Mouse (Mus musculus) limb, embryonic 12.5 days (tissue): ENCODE measurements around the gene Plekhm2. TPM values are rescaled to one million over a fixed set of nuclear protein-coding genes. Genes with fewer than 3 reads are reported as not detected.

Source experiments
- ATAC-seq: fragments of 200-750 bp; cut with Nextera tagmentation; 2 replicates; pipeline ENCODE4 v1.8.0; 2017; ENCODE audit warnings: low read depth, moderate TSS enrichment; ENCODE audit not compliant: insufficient number of reproducible peaks, insufficient read depth, low FRiP score, low TSS enrichment
- H3K27ac ChIP-seq: fragments of 300-500 bp; sonication (generic); 2 replicates; pipeline ENCODE4 v1.5.1; 2016; ENCODE audit warnings: mild to moderate bottlenecking, moderate library complexity
- H3K27me3 ChIP-seq: fragments of 300-500 bp; sonication (generic); 2 replicates; pipeline ENCODE4 v1.6.1; 2016; ENCODE audit warnings: mild to moderate bottlenecking, moderate library complexity
- H3K36me3 ChIP-seq: fragments of 300-500 bp; sonication (generic); 2 replicates; pipeline ENCODE4 v1.6.1; 2016; ENCODE audit warnings: mild to moderate bottlenecking, moderate library complexity
- H3K4me1 ChIP-seq: fragments of 300-500 bp; sonication (generic); replicated peaks from 2 replicates; pipeline ENCODE4 v1.6.1; 2016
- H3K4me2 ChIP-seq: fragments of 300-500 bp; sonication (generic); 2 replicates; pipeline ENCODE4 v1.6.1; 2016; ENCODE audit warnings: mild to moderate bottlenecking, moderate library complexity
- H3K4me3 ChIP-seq: fragments of 300-500 bp; sonication (generic); replicated peaks from 2 replicates; pipeline ENCODE4 v1.5.1; 2016; ENCODE audit warnings: mild to moderate bottlenecking
- H3K9ac ChIP-seq: fragments of 300-500 bp; sonication (generic); replicated peaks from 2 replicates; pipeline ENCODE4 v1.6.1; 2016; ENCODE audit warnings: mild to moderate bottlenecking, moderate library complexity
- H3K9me3 ChIP-seq: fragments of 300-500 bp; sonication (generic); 2 replicates; pipeline ENCODE4 v1.6.1; 2016; ENCODE audit warnings: mild to moderate bottlenecking, moderate library complexity
- WGBS: fragments of 180-500 bp; shearing (Covaris S2); methylation state at CpG from one replicate; pipeline ENCODE4 v1.1.7; 2016; 5-methylcytosine and 5-hydroxymethylcytosine counted together
- polyA plus RNA-seq: library from polyadenylated mRNA; unstranded; fragments of >200 nt; fragmentation: Nextera tagmentation; extraction: Ambion mirVana; gene quantifications from 2 replicates; pipeline ENCODE4 v1.2.1, GENCODE M21; 2016

Plekhm2 gene
- polyA plus RNA-seq, 1 experiment from 2014 or later = 7.4 TPM

DNA sequence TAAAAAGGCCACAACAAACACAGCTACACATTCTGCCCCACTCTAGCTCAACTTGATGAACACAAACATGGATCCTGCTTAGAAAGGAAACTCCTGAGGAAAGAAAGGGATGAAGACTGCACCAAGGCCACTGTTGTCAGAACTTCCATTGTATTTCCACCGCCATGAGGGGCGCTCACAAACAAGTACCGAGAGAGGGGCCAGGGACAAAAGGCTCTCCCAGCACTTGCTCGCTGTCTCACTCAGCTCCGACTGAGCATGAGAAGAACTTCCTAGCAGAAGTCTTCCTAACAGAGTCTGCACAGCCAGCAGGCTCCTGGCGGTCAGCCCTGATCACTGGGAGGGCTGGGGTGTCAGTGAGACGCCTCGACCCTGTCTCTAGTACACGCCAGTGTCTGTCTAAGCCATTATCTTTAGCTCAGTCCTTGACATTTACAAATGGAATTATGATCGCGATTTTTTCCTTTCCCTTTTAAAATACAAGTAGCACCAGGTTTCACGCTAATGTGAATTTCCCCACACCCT, 18.1 kb upstream of the Plekhm2 start:
- Histone ChIP-seq H3K9me3 (no peaks in the 10 kb centered on the region), H3K4me2 (no peak overlapping the region), H3K36me3 (peaks cover 50% of the 10 kb centered on the region), H3K4me3 (no peak overlapping the region), H3K27ac (no peak overlapping the region), H3K4me1 (peaks cover 22% of the 10 kb centered on the region), H3K9ac (no peak overlapping the region), H3K27me3 (no peaks in the 10 kb centered on the region)
- ATAC-seq = no peak
- 84% methylated on average over 12 of the region's 12 CpGs for WGBS

DNA sequence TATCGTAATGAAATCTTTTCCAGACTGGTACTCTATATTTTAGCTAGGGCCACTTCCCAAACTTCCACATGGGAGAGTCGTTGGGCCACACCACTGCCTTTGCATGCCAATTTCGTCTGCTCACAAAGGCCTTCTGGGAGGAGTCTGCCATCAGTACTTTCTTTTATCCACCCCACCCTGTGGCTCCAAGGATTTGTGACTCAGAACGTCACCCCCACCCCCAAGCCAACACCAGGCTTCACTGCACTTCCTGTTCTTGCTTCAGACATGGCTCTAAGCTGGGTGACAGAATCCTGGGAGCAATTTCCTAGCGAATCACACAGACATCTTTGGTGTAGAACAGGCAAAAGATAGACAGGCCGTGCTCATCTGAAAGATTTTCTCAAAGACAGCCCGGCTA, 17.1 kb upstream of the Plekhm2 start:
- no peak overlapping the region for H3K27ac ChIP-seq
- H3K4me3 ChIP-seq = no peak overlapping the region
- peaks cover 44% of the 10 kb centered on the region for H3K36me3 ChIP-seq
- peaks cover 22% of the 10 kb centered on the region for H3K4me1 ChIP-seq
- no peak overlapping the region for H3K4me2 ChIP-seq
- no peak for ATAC-seq
- WGBS = 61% methylated on average over 7 of the region's 7 CpGs
- H3K9me3 ChIP-seq = no peaks in the 10 kb centered on the region
- H3K27me3 ChIP-seq = no peaks in the 10 kb centered on the region
- H3K9ac ChIP-seq = no peak overlapping the region

GRCm38 (mm10) chr4:141680892-141681291, 16.2 kb upstream of the Plekhm2 start:
- no peaks in the 10 kb centered on the region for H3K9me3 ChIP-seq
- 0 out of 2 replicates have a peak overlapping the region, but pooled peaks have one; percentile 17 for H3K27ac ChIP-seq
- no peak for ATAC-seq
- H3K4me2 ChIP-seq = no peak overlapping the region
- peaks cover 22% of the 10 kb centered on the region for H3K4me1 ChIP-seq
- 33% methylated on average over 12 of the region's 12 CpGs for WGBS
- no peaks in the 10 kb centered on the region for H3K27me3 ChIP-seq
- no peak overlapping the region for H3K4me3 ChIP-seq
- H3K36me3 ChIP-seq = peaks cover 35% of the 10 kb centered on the region
- H3K9ac ChIP-seq = no peak overlapping the region

GRCm38 (mm10) chr4:141679016-141679415, 14.3 kb upstream of the Plekhm2 start:
- 75% methylated on average over 2 of the region's 2 CpGs for WGBS
- Histone ChIP-seq H3K27me3 (no peaks in the 10 kb centered on the region), H3K9me3 (no peaks in the 10 kb centered on the region), H3K9ac (no peak overlapping the region), H3K4me1 (peaks cover 22% of the 10 kb centered on the region), H3K27ac (no peak overlapping the region), H3K4me3 (no peak overlapping the region), H3K36me3 (peaks cover 16% of the 10 kb centered on the region), H3K4me2 (no peak overlapping the region)
- no peak for ATAC-seq

DNA sequence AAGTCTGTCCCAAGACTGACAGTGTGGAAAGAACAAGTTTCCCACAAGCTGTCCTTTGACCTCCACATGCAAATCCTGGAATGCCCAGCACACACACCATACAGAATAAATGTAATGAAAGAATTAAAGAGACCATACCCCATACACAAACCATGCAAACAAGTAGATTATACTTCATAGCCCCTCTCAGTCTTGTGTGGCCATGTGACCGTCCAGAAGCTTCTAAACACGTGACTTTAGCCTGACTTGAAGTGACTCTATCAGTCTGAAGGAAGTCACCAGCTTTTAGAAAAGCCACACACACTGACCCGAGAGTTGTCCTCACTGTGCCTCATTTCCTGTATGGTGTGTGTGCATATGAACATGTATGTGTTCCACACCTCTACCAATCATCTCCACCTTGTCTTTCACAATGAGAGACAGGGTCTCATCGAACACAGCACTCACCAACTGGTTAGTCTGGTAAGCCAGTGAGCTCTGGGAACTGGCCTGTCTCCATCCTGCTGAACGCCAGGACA, 11.8 kb upstream of the Plekhm2 start:
- no peak overlapping the region for H3K9ac ChIP-seq
- no peaks in the 10 kb centered on the region for H3K9me3 ChIP-seq
- no peak overlapping the region for H3K4me3 ChIP-seq
- H3K4me2 ChIP-seq = no peak overlapping the region
- H3K36me3 ChIP-seq = no peaks in the 10 kb centered on the region; the same call in 1 of the 2 replicates
- H3K27ac ChIP-seq = no peak overlapping the region
- ATAC-seq = no peak
- peaks cover 17% of the 10 kb centered on the region for H3K4me1 ChIP-seq
- no peaks in the 10 kb centered on the region for H3K27me3 ChIP-seq
- WGBS = 81% methylated on average over 5 of the region's 5 CpGs

GRCm38 (mm10) chr4:141672325-141672724, 7.6 kb upstream of the Plekhm2 start:
- H3K9me3 ChIP-seq = no peaks in the 10 kb centered on the region
- H3K27me3 ChIP-seq = no peaks in the 10 kb centered on the region
- no peak overlapping the region for H3K27ac ChIP-seq
- 74% methylated on average over 13 of the region's 13 CpGs for WGBS
- no peak for ATAC-seq
- no peaks in the 10 kb centered on the region for H3K36me3 ChIP-seq
- no peak overlapping the region for H3K4me3 ChIP-seq
- no peak overlapping the region for H3K4me2 ChIP-seq
- no peak overlapping the region for H3K9ac ChIP-seq
- no peaks in the 10 kb centered on the region for H3K4me1 ChIP-seq

DNA sequence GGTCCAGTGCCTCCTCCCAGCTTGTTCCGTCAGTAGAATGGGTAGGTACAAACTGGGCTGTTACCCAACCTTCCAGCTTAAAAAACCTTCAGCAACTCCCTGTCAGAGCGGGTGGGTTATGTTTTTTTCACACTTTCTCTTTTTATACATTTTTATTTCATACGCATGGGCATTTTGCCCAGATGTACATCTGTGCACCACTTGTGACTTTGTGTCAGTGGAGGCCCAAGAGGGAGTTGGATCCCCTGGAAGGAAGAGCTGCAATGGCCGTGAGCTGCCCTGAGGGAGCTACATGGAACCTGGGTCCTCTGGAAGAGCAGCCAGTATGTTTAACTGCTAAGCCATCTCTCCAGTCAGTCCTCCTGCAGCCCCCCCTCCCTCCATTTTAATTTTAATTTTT, 6.7 kb upstream of the Plekhm2 start:
- no peaks in the 10 kb centered on the region for H3K36me3 ChIP-seq
- ATAC-seq = no peak
- 75% methylated on average over 4 of the region's 4 CpGs for WGBS
- H3K4me1 ChIP-seq = no peaks in the 10 kb centered on the region
- H3K27me3 ChIP-seq = no peaks in the 10 kb centered on the region
- no peak overlapping the region for H3K4me3 ChIP-seq
- H3K9ac ChIP-seq = no peak overlapping the region
- no peak overlapping the region for H3K4me2 ChIP-seq
- no peak overlapping the region for H3K27ac ChIP-seq
- no peaks in the 10 kb centered on the region for H3K9me3 ChIP-seq

DNA sequence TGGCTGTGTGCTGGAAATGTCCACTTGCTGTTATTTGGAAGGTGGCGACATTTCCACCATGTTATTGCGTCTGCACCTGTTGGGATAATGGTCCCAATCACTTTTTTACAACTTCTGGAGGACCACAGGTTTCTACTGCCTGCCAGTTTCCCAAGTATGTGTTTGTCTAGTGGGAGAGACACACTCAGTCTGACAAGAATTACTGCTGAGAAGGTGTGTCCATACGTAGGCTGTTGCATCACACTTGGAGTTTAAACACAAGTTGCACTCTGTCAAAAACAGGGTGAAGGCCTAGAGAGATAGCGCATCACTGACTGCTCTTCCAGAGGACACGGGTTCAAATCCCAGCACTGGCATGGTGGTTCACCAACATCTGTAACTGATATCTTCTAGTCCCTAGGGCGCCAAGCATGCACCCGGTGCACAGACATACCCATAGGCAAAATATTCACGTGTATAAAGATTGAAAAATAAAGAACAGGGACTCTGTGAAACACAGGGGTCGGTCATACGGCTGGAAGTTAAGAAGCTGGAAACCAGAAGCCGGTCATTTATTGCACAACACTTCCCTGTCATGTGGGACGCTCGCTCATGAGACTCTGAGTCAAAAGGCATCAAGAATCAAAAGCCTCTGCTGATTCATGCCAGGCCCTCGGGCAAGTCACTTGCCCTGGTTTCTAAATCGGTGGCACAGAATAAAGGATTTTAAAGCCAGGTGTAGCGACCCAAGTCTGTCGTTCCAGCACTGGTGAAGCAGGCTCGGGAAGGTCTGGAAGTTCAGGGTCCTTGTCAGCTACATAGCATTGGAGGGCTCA, 5.4 kb upstream of the Plekhm2 start:
- Histone ChIP-seq H3K9me3 (no peaks in the 10 kb centered on the region), H3K4me2 (no peak overlapping the region), H3K27me3 (no peaks in the 10 kb centered on the region), H3K36me3 (no peaks in the 10 kb centered on the region), H3K9ac (no peak overlapping the region), H3K27ac (no peak overlapping the region), H3K4me3 (no peak overlapping the region), H3K4me1 (no peaks in the 10 kb centered on the region)
- 78% methylated on average over 18 of the region's 18 CpGs for WGBS
- ATAC-seq = no peak

DNA sequence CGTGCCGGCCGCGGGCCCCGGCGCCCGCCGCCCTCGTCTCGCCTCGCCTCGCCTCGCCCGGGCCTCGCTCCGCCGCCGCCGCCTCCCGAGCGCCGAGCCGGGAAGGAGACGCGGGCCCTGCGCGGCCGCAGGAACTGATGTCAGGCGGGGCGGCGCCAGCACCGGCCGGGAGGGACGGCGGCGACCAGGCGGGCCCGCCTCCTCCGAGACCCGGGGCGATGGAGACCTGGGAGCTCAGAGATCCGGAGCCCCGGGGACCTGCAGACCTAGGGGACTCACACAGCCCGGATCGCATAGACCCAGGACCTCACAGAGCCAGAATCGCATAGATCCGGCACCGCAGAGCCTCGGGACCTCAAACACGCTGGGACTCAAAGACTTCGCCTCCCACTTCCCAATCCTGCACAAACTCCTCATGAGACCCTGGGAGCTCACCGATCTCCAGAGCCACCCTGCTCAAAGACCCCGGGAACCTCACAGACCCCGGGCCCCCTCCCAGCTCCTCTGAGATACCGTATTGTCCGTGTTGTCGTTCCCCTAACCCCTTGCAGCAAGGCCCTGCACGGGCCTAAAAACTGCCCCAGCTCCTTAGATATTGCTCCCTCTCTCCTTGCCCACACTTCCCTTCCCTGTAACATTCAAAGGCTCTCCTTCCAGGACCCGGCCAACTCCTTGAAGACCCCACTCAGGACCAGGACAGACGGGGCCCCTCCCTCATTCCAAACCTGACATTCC, 521 bp downstream of the Plekhm2 start:
- H3K4me3 ChIP-seq = peak overlapping the region; percentile 83
- H3K36me3 ChIP-seq = peaks cover 29% of the 10 kb centered on the region
- H3K9me3 ChIP-seq = no peaks in the 10 kb centered on the region
- ATAC-seq = peak; percentile 67; the same call in 1 of the 2 replicates
- peaks cover 16% of the 10 kb centered on the region for H3K4me1 ChIP-seq
- peak overlapping the region; percentile 91 for H3K9ac ChIP-seq
- peak overlapping the region; percentile 94 for H3K4me2 ChIP-seq
- H3K27ac ChIP-seq = peak overlapping the region; percentile 58; the same call in 1 of the 2 replicates
- no peaks in the 10 kb centered on the region for H3K27me3 ChIP-seq
- WGBS = under 1% methylated on average over 58 of the region's 60 CpGs

DNA sequence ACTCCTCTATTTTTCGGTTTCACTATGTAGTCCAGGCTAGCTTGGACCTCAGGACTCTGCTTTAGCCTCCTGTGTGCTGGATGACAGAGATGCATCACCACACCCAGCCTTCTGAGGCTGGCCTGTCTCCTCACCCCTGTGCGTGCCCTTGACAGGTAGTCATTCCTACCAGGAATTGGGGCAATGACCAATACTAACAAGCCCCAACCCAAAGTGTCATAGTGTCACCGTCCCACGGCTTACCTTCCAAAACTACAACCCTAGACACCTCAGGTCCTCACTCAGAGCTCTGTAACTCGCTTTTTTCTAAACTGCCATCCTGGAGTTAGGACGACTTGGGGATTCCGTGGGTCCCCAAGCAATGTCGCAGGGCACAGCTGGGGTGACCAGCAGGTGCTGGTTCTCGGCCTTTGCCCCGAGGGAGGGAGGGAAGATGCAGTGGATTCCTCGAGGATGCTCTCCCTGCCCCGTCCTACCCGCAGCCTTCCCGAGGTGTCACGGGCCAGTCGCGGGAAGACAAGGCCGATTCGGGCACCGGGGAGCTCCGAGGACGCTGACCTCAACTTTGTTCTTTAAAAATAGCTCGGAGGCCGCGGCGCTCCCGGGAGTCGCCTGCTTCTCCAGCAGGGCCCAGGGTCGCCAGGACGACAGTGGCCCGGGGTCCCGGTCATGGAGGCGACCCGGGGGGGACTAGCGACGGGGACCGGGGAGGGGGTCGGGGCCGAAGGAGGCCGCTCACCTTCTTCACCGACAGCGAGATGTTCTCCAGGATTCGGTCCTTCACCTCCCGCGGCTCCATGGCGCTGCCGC, 1.4 kb downstream of the Plekhm2 start:
- Histone ChIP-seq H3K4me3 (peak overlapping the region; percentile 83), H3K9ac (peak overlapping the region; percentile 91), H3K27me3 (no peaks in the 10 kb centered on the region), H3K9me3 (no peaks in the 10 kb centered on the region), H3K36me3 (peaks cover 36% of the 10 kb centered on the region), H3K4me2 (peak overlapping the region; percentile 94), H3K27ac (no peak overlapping the region), H3K4me1 (peaks cover 16% of the 10 kb centered on the region)
- no peak for ATAC-seq
- 5% methylated on average over 46 of the region's 47 CpGs for WGBS
